Mouse (Mus musculus): ENCODE measurements around the gene Slc8b1.

The Slc8b1 gene

GRCm38 (mm10) chr5:120567253-120567701, 56.3 kb downstream of the Slc8b1 start:
- peak in 1 of 2 experiments; percentile 75 for DNase-seq (ENCODE audit: low spot score in 2 of 2)

- no peak for DNase-seq (ENCODE audit: low spot score in 2 of 2)
These were observed 56.8 kb downstream of the Slc8b1 start for GRCm38 (mm10) chr5:120567761-120568211.

GRCm38 (mm10) chr5:120568336-120568768, 57.4 kb downstream of the Slc8b1 start:
- DNase-seq (ENCODE audit: low spot score in 2 of 2) = no peak

- no peak for DNase-seq (ENCODE audit: low spot score in 2 of 2)
These were observed 58.0 kb downstream of the Slc8b1 start for GRCm38 (mm10) chr5:120568964-120569363.

GRCm38 (mm10) chr5:120569791-120570190, 58.8 kb downstream of the Slc8b1 start:
- no peak for DNase-seq (ENCODE audit: low spot score in 2 of 2)

GRCm38 (mm10) chr5:120570289-120570897, 59.4 kb downstream of the Slc8b1 start:
- no peak for DNase-seq (ENCODE audit: low spot score in 2 of 2)

GRCm38 (mm10) chr5:120571056-120571740, 60.2 kb downstream of the Slc8b1 start:
- no peak for DNase-seq (ENCODE audit: low spot score in 2 of 2)

- no peak for DNase-seq (ENCODE audit: low spot score in 2 of 2)
These were observed 63.6 kb downstream of the Slc8b1 start for GRCm38 (mm10) chr5:120574469-120575063.

GRCm38 (mm10) chr5:120576781-120577301, 65.9 kb downstream of the Slc8b1 start:
- no peak for DNase-seq (ENCODE audit: low spot score in 2 of 2)

- no peak for DNase-seq (ENCODE audit: low spot score in 2 of 2)
These were observed 67.0 kb downstream of the Slc8b1 start for GRCm38 (mm10) chr5:120577935-120578441.

- peak; percentile 61 to 78 for DNase-seq (ENCODE audit: low spot score in 2 of 2)
These were observed 67.6 kb downstream of the Slc8b1 start for GRCm38 (mm10) chr5:120578504-120579081.

GRCm38 (mm10) chr5:120579211-120579897, 68.4 kb downstream of the Slc8b1 start:
- peak; percentile 69 to 77 for DNase-seq (ENCODE audit: low spot score in 2 of 2)

GRCm38 (mm10) chr5:120579898-120580626, 69.1 kb downstream of the Slc8b1 start:
- no peak for DNase-seq (ENCODE audit: low spot score in 2 of 2)

- no peak for DNase-seq (ENCODE audit: low spot score in 2 of 2)
These were observed 71.0 kb downstream of the Slc8b1 start for GRCm38 (mm10) chr5:120582002-120582401.

- DNase-seq (ENCODE audit: low spot score in 2 of 2) = no peak
These were observed 72.5 kb downstream of the Slc8b1 start for GRCm38 (mm10) chr5:120583511-120583910.

All from urinary bladder, postnatal 4 days (tissue).